Mouse (Mus musculus) forebrain, embryonic 11.5 days (tissue): ENCODE measurements around the gene Iqsec1. TPM values are rescaled to one million over a fixed set of nuclear protein-coding genes. Genes with fewer than 3 reads are reported as not detected.

Experiments
- ATAC-seq: fragments of 200-750 bp; cut with Nextera tagmentation; replicated peaks from 2 replicates; pipeline ENCODE4 v1.8.0; 2017; ENCODE audit warnings: moderate TSS enrichment; ENCODE audit not compliant: low FRiP score
- DNase-seq: peaks from one replicate; pipeline ENCODE4 v3.0.0-alpha.2; 2017; ENCODE audit warnings: low spot score
- H3K27ac ChIP-seq: fragments of 300-500 bp; sonication (generic); 2 replicates; pipeline ENCODE4 v1.5.1; 2014; ENCODE audit warnings: low read depth, low read length
- H3K27me3 ChIP-seq: fragments of 300-500 bp; sonication (generic); 2 replicates; pipeline ENCODE4 v1.6.1; 2014; ENCODE audit warnings: mild to moderate bottlenecking, low read length, mixed read lengths; ENCODE audit not compliant: control insufficient read depth, insufficient read depth
- H3K36me3 ChIP-seq: fragments of 300-500 bp; sonication (generic); 2 replicates; pipeline ENCODE4 v1.6.1; 2014; ENCODE audit warnings: mild to moderate bottlenecking, low read length, moderate library complexity, mixed read lengths; ENCODE audit not compliant: control insufficient read depth, insufficient read depth
- H3K4me1 ChIP-seq: fragments of 300-500 bp; sonication (generic); replicated peaks from 2 replicates; pipeline ENCODE4 v1.6.1; 2014; ENCODE audit warnings: low read length, mixed read lengths; ENCODE audit not compliant: control insufficient read depth, insufficient read depth
- H3K4me2 ChIP-seq: fragments of 300-500 bp; sonication (generic); 2 replicates; pipeline ENCODE4 v1.6.1; 2014; ENCODE audit warnings: low read depth, mild to moderate bottlenecking, low read length, moderate library complexity, mixed read lengths; ENCODE audit not compliant: severe bottlenecking
- H3K4me3 ChIP-seq: fragments of 300-500 bp; sonication (generic); 2 replicates; pipeline ENCODE4 v1.5.1; 2014; ENCODE audit warnings: low read depth, low read length
- H3K9ac ChIP-seq: fragments of 300-500 bp; sonication (generic); 2 replicates; pipeline ENCODE4 v1.6.1; 2014; ENCODE audit warnings: low read length
- H3K9me3 ChIP-seq: fragments of 300-500 bp; sonication (generic); 2 replicates; pipeline ENCODE4 v1.6.1; 2016; ENCODE audit warnings: low read length, mixed read lengths; ENCODE audit not compliant: control insufficient read depth
- WGBS: fragments of 180-500 bp; shearing (Covaris S2); extraction: QIAGEN DNeasy Blood & Tissue Kit; methylation state at CpG from one replicate; pipeline ENCODE4 v1.1.7; 2014; 5-methylcytosine and 5-hydroxymethylcytosine counted together
- polyA plus RNA-seq: library from polyadenylated mRNA; unstranded; fragments of >200 nt; fragmentation: Nextera tagmentation; extraction: Ambion mirVana; gene quantifications from 2 replicates; pipeline ENCODE4 v1.2.1, GENCODE M21; 2014

The Iqsec1 gene
- polyA plus RNA-seq, 1 experiment from 2014 or later, result 15.0 TPM

DNA sequence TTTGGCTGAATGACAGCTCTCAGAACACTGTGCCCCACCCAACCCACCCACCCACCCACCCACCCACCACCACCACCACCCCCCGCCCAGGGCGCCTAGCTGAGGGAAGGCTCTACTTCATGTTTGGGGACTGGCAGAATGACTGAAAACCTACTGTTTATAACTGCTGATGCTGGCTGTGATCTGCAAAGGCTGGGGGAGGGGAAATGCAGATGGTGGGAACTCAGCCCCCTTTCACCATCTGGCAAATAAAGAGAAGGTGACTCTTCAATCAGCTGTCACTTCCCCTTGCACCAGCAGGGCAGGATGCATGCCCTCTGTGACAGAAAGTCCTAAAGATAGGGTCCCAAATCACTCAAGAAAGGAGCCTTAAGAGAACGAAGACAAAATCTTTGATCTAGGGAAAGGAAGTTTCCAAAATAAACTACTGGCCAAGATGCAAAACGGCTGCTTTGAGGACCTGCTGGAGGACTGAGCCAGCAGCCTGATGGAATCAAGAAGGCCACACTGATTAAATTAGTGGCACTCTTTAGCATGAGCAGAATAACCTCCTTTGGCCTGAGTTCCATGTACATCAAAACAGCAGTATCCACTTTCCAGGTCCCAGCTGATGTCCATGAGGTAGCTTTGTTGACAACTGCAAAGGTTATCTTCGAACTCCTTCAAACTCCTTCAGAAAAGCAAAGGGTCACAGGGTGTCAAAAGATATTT is 67.8 kb downstream of the Iqsec1 start:
- no peaks in the 10 kb centered on the region for H3K4me1 ChIP-seq
- ATAC-seq (no peak), DNase-seq (no peak)
- no peak overlapping the region for H3K4me2 ChIP-seq
- no peaks in the 10 kb centered on the region for H3K9me3 ChIP-seq
- no peak overlapping the region for H3K9ac ChIP-seq
- no peak overlapping the region for H3K4me3 ChIP-seq
- WGBS, result 69% methylated on average over 5 of the region's 5 CpGs
- no peaks in the 10 kb centered on the region for H3K27me3 ChIP-seq
- H3K27ac ChIP-seq, result no peak overlapping the region
- no peaks in the 10 kb centered on the region for H3K36me3 ChIP-seq

GRCm38 (mm10) chr6:90919636-90920420 is 68.7 kb downstream of the Iqsec1 start:
- Histone ChIP-seq H3K27ac (no peak overlapping the region), H3K4me1 (no peaks in the 10 kb centered on the region), H3K4me3 (no peak overlapping the region), H3K27me3 (no peaks in the 10 kb centered on the region), H3K4me2 (no peak overlapping the region), H3K9me3 (no peaks in the 10 kb centered on the region), H3K36me3 (no peaks in the 10 kb centered on the region), H3K9ac (no peak overlapping the region)
- DNase-seq (no peak), ATAC-seq (no peak)
- 70% methylated on average over 4 of the region's 4 CpGs for WGBS

DNA sequence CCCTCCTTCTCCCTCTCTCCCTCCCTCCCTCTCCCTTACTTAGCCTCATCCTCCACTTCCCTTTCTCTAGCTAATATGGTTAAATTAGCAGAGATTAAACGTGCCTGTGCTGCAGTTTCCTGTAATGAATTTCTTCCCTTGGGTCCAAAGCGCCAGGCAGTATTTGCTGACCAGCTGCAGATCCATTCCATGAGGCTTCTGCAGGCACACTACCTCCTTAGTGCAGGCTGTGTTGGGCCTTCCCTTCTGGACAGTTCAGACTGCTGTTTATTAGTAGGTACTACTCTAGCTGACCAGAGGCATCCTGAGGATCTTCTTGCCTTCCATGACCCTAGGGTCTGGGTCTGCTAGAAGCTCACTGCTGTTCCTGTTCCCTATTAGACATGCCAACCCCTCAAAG is 72.9 kb downstream of the Iqsec1 start:
- H3K4me3 ChIP-seq, result no peak overlapping the region
- H3K9ac ChIP-seq, result no peak overlapping the region
- no peaks in the 10 kb centered on the region for H3K36me3 ChIP-seq
- no peaks in the 10 kb centered on the region for H3K9me3 ChIP-seq
- H3K27ac ChIP-seq, result no peak overlapping the region
- no peaks in the 10 kb centered on the region for H3K27me3 ChIP-seq
- no peaks in the 10 kb centered on the region for H3K4me1 ChIP-seq
- DNase-seq, result no peak
- no peak for ATAC-seq
- H3K4me2 ChIP-seq, result no peak overlapping the region
- whole genome bisulfite sequencing, result 67% methylated on average over 2 of the region's 2 CpGs

DNA sequence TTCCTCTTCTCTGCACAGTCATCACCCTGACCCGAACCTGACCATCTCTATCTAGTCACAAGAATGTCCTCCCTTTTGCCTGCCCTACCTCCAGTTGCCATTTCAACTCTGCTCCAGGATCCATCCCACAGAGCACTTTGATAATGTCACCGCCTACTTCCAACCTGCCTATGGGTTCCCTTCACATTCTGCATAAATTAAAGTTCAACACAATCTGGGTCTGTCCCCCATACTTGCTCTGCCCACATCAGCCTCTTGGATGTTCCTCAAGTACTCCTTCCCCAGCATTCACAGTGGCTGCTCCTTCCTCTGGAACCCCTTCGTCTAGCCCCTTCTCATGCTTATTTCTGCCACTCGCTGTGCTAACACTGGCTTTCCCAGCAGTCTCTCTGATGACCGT is 74.7 kb downstream of the Iqsec1 start:
- H3K4me1 ChIP-seq, result no peaks in the 10 kb centered on the region
- no peak overlapping the region for H3K9ac ChIP-seq
- 85% methylated on average over 5 of the region's 5 CpGs for WGBS
- no peak for DNase-seq
- ATAC-seq, result no peak
- no peak overlapping the region for H3K27ac ChIP-seq
- H3K4me3 ChIP-seq, result no peak overlapping the region
- no peaks in the 10 kb centered on the region for H3K36me3 ChIP-seq
- H3K27me3 ChIP-seq, result no peaks in the 10 kb centered on the region
- H3K4me2 ChIP-seq, result no peak overlapping the region
- no peaks in the 10 kb centered on the region for H3K9me3 ChIP-seq

- Histone ChIP-seq H3K27ac (no peak overlapping the region), H3K9ac (no peak overlapping the region), H3K4me3 (no peak overlapping the region), H3K4me1 (no peaks in the 10 kb centered on the region), H3K4me2 (no peak overlapping the region), H3K36me3 (no peaks in the 10 kb centered on the region), H3K9me3 (no peaks in the 10 kb centered on the region), H3K27me3 (no peaks in the 10 kb centered on the region)
- DNase-seq, result no peak
- no peak for ATAC-seq
- WGBS, result 86% methylated on average over 6 of the region's 6 CpGs
These were observed 75.7 kb downstream of the Iqsec1 start for GRCm38 (mm10) chr6:90912768-90913167.

GRCm38 (mm10) chr6:90904143-90904542 is 84.3 kb downstream of the Iqsec1 start:
- DNase-seq (no peak), ATAC-seq (no peak)
- Histone ChIP-seq H3K36me3 (no peaks in the 10 kb centered on the region), H3K4me1 (no peaks in the 10 kb centered on the region), H3K9me3 (no peaks in the 10 kb centered on the region), H3K4me3 (no peak overlapping the region), H3K27me3 (no peaks in the 10 kb centered on the region), H3K27ac (no peak overlapping the region), H3K9ac (no peak overlapping the region), H3K4me2 (no peak overlapping the region)
- 87% methylated on average over 2 of the region's 2 CpGs for WGBS

GRCm38 (mm10) chr6:90900302-90900701 is 88.2 kb downstream of the Iqsec1 start:
- Histone ChIP-seq H3K36me3 (no peaks in the 10 kb centered on the region), H3K4me1 (no peaks in the 10 kb centered on the region; the same call in 1 of the 2 replicates), H3K4me2 (no peak overlapping the region), H3K27me3 (no peaks in the 10 kb centered on the region), H3K9me3 (no peaks in the 10 kb centered on the region), H3K27ac (no peak overlapping the region), H3K9ac (no peak overlapping the region), H3K4me3 (no peak overlapping the region)
- DNase-seq, result no peak
- no peak for ATAC-seq
- 68% methylated on average over 6 of the region's 6 CpGs for WGBS

GRCm38 (mm10) chr6:90899266-90899665 is 89.2 kb downstream of the Iqsec1 start:
- DNase-seq (no peak), ATAC-seq (no peak)
- no peak overlapping the region for H3K27ac ChIP-seq
- H3K27me3 ChIP-seq, result no peaks in the 10 kb centered on the region
- no peak overlapping the region for H3K4me3 ChIP-seq
- no peak overlapping the region for H3K9ac ChIP-seq
- no peaks in the 10 kb centered on the region for H3K9me3 ChIP-seq
- H3K4me2 ChIP-seq, result no peak overlapping the region
- WGBS, result 93% methylated on average over 1 of the region's 1 CpGs
- no peaks in the 10 kb centered on the region; the same call in 1 of the 2 replicates for H3K4me1 ChIP-seq
- H3K36me3 ChIP-seq, result no peaks in the 10 kb centered on the region
